Mouse (Mus musculus) urinary bladder, postnatal 36 days (tissue): ENCODE measurements around the gene H2afb2.

Experiments
- DNase-seq, 2 experiments: peaks; one replicate each; pipeline ENCODE4 v3.0.0; 2022; ENCODE audit warnings: low spot score in 2 of 2, mixed read lengths in 1 of 2

The H2afb2 gene

DNA sequence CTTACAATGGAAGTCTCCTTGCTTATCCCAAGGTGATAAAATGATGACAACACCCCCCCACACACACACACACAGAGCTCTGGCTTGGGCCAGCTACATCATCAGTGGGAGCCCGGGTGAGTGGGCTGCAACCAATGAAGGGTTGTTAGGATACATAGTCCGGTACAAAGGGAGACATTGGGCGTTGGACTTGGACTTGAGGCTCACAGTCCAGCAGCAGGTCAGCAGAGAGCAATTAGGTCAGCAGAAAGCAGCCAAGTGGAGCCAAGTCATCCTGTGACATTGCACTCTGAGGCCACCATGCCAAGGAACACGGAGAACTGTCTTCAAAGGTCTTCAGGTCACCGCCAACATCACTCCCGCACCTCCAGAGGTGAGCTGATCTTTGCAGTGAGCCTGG lies at the start of gene H2afb2:
H2afb2 (plus strand) TSS at position 301 of the 400 bp plus-strand sequence.
- no peak for DNase-seq
